Mouse (Mus musculus) CH12.LX (cell line): ENCODE measurements around the gene Farp1. TPM values are rescaled to one million over a fixed set of nuclear protein-coding genes. Genes with fewer than 3 reads are reported as not detected.

Experiments used
- DNase-seq: peaks from one replicate; pipeline ENCODE4 v3.0.0-alpha.2; 2013; ENCODE audit errors: extremely low read depth
- H3K27ac ChIP-seq: 2 replicates; pipeline ENCODE4 v1.5.1; 2012; ENCODE audit warnings: low read depth, mild to moderate bottlenecking, control low read depth, moderate library complexity; ENCODE audit not compliant: insufficient read depth
- H3K27me3 ChIP-seq: replicated peaks from 2 replicates; pipeline ENCODE3; 2012; ENCODE audit warnings: inconsistent platforms
- H3K36me3 ChIP-seq, 2 experiments: replicated peaks in 1 of 2; 2 replicates each; pipeline versions ENCODE3 to v1.6.1; 2012; ENCODE audit warnings: inconsistent platforms in 1 of 2, low read length in 1 of 2, mild to moderate bottlenecking in 1 of 2, mixed read lengths in 1 of 2, moderate library complexity in 1 of 2; ENCODE audit not compliant: control insufficient read depth in 1 of 2, insufficient read depth in 1 of 2
- H3K4me1 ChIP-seq, 2 experiments: 2 replicates each; pipeline ENCODE4 v1.6.1; 2012; ENCODE audit warnings: inconsistent platforms in 1 of 2, moderate library complexity in 1 of 2; ENCODE audit not compliant: insufficient read depth in 2 of 2, control insufficient read depth in 1 of 2
- H3K4me2 ChIP-seq: 2 replicates; pipeline ENCODE4 v1.6.1; 2012; ENCODE audit warnings: low read depth, mild to moderate bottlenecking, control low read depth; ENCODE audit not compliant: poor library complexity, insufficient read depth, severe bottlenecking
- H3K4me3 ChIP-seq, 3 experiments: fragments of 150-350 bp in 1 of 3; sonication (generic) in 1 of 3; replicated peaks in 1 of 3; 2 replicates each; pipeline versions ENCODE3 to v1.5.1; 2011 to 2012; ENCODE audit warnings: low read depth in 2 of 3, low read length in 2 of 3, mild to moderate bottlenecking in 2 of 3, moderate library complexity in 2 of 3, control low read depth in 1 of 3, improper control_type of control experiment in 1 of 3, inconsistent platforms in 1 of 3, mixed read lengths in 1 of 3; ENCODE audit not compliant: poor library complexity in 1 of 3
- H3K79me2 ChIP-seq: replicated peaks from 2 replicates; pipeline ENCODE4 v1.6.1; 2012; ENCODE audit warnings: mild to moderate bottlenecking, moderate library complexity; ENCODE audit not compliant: control insufficient read depth, poor library complexity, insufficient read depth, severe bottlenecking; ENCODE audit errors: extremely low read depth
- H3K9ac ChIP-seq: 2 replicates; pipeline ENCODE4 v1.6.1; 2012; ENCODE audit warnings: low read depth, mild to moderate bottlenecking, control low read depth, moderate library complexity; ENCODE audit not compliant: insufficient read depth
- H3K9me3 ChIP-seq: replicated peaks from 2 replicates; pipeline ENCODE3; 2012; ENCODE audit warnings: low read length, inconsistent platforms, mixed read lengths
- ELF1 ChIP-seq: IDR thresholded peaks from 2 replicates; pipeline ENCODE4 v1.6.1; 2014; ENCODE audit warnings: low read depth, mild to moderate bottlenecking, inconsistent platforms, low read length, improper control_type of control experiment
- ETS1 ChIP-seq: conservative IDR thresholded peaks from 2 replicates; pipeline ENCODE4 v1.6.1; 2012; ENCODE audit warnings: low read depth, mild to moderate bottlenecking, inconsistent platforms, low read length, improper control_type of control experiment, moderate library complexity
- GABPA ChIP-seq: IDR thresholded peaks from 2 replicates; pipeline ENCODE4 v1.6.1; 2012; ENCODE audit warnings: low read depth, low read length, improper control_type of control experiment, inconsistent platforms; ENCODE audit not compliant: insufficient replicate concordance
- HCFC1 ChIP-seq: IDR thresholded peaks from 2 replicates; pipeline ENCODE4 v1.6.1; 2012; ENCODE audit warnings: low read depth, mild to moderate bottlenecking, inconsistent platforms, low read length, improper control_type of control experiment
- IRF4 ChIP-seq: IDR thresholded peaks from 2 replicates; pipeline ENCODE4 v1.6.1; 2014; ENCODE audit warnings: low read depth, mild to moderate bottlenecking, inconsistent platforms, low read length, improper control_type of control experiment
- JUND ChIP-seq: conservative IDR thresholded peaks from 2 replicates; pipeline ENCODE4 v1.6.1; 2011; ENCODE audit warnings: low read depth, low read length, improper control_type of control experiment
- MAFK ChIP-seq: IDR thresholded peaks from 2 replicates; pipeline ENCODE4 v1.6.1; 2011; ENCODE audit warnings: low read length, improper control_type of control experiment; ENCODE audit not compliant: insufficient replicate concordance
- MAX ChIP-seq: IDR thresholded peaks from 2 replicates; pipeline ENCODE4 v1.6.1; 2011; ENCODE audit warnings: low read length, improper control_type of control experiment
- MAZ ChIP-seq: IDR thresholded peaks from 2 replicates; pipeline ENCODE4 v1.6.1; 2012; ENCODE audit warnings: low read depth, mild to moderate bottlenecking, inconsistent platforms, low read length, improper control_type of control experiment, moderate library complexity
- MXI1 ChIP-seq: IDR thresholded peaks from 2 replicates; pipeline ENCODE4 v1.6.1; 2011; ENCODE audit warnings: mild to moderate bottlenecking, low read depth, low read length, improper control_type of control experiment
- NELFE ChIP-seq: IDR thresholded peaks from 2 replicates; pipeline ENCODE4 v1.6.1; 2011; ENCODE audit warnings: low read depth, low read length, improper control_type of control experiment
- NRF1 ChIP-seq: IDR thresholded peaks from 2 replicates; pipeline ENCODE4 v1.6.1; 2014; ENCODE audit warnings: low read depth, mild to moderate bottlenecking, inconsistent platforms, low read length, improper control_type of control experiment, moderate library complexity
- POLR2A ChIP-seq: IDR thresholded peaks from 2 replicates; pipeline ENCODE4 v1.6.1; 2011; ENCODE audit warnings: low read depth, mild to moderate bottlenecking, improper control_type of control experiment, low read length
- RAD21 ChIP-seq: IDR thresholded peaks from 2 replicates; pipeline ENCODE4 v1.6.1; 2011; ENCODE audit warnings: low read depth, mild to moderate bottlenecking, low read length, improper control_type of control experiment, moderate library complexity
- RCOR1 ChIP-seq: conservative IDR thresholded peaks from 2 replicates; pipeline ENCODE4 v1.6.1; 2012; ENCODE audit warnings: low read depth, mild to moderate bottlenecking, inconsistent platforms, low read length, improper control_type of control experiment
- SIN3A ChIP-seq: IDR thresholded peaks from 2 replicates; pipeline ENCODE4 v1.6.1; 2012; ENCODE audit warnings: low read length, improper control_type of control experiment, inconsistent platforms
- TBP ChIP-seq: conservative IDR thresholded peaks from 2 replicates; pipeline ENCODE4 v1.6.1; 2011; ENCODE audit warnings: low read depth, low read length, improper control_type of control experiment
- UBTF ChIP-seq: IDR thresholded peaks from 2 replicates; pipeline ENCODE4 v1.6.1; 2012; ENCODE audit warnings: low read depth, mild to moderate bottlenecking, inconsistent platforms, low read length, improper control_type of control experiment, moderate library complexity
- USF2 ChIP-seq: conservative IDR thresholded peaks from 2 replicates; pipeline ENCODE4 v1.6.1; 2011; ENCODE audit warnings: low read depth, low read length, improper control_type of control experiment
- ZC3H11A ChIP-seq: IDR thresholded peaks from 2 replicates; pipeline ENCODE4 v1.6.1; 2012; ENCODE audit warnings: low read depth, mild to moderate bottlenecking, inconsistent platforms, low read length, improper control_type of control experiment
- ZKSCAN1 ChIP-seq: IDR thresholded peaks from 2 replicates; pipeline ENCODE4 v1.6.1; 2012; ENCODE audit warnings: low read depth, inconsistent platforms, low read length, improper control_type of control experiment, borderline replicate concordance
- ZNF384 ChIP-seq: IDR thresholded peaks from 2 replicates; pipeline ENCODE4 v1.6.1; 2012; ENCODE audit warnings: low read depth, low read length, improper control_type of control experiment, inconsistent platforms
- dilution Hi-C: fragments of 300-500 bp; cut with MboI; formaldehyde crosslinking; loops from 2 replicates; pipeline ENCODE4 v1.14.3; 2020; ENCODE audit warnings: low sequenced_read_pairs; ENCODE audit not compliant: extremely low pct_unique_long_range_greater_than_20kb, extremely low pct_ligation_motif_present
- in situ Hi-C: fragments of 300-500 bp; cut with MboI; formaldehyde crosslinking; loops from 3 replicates; pipeline ENCODE4 v1.14.3; 2019; ENCODE audit warnings: low sequenced_read_pairs, low pct_ligation_motif_present, low pct_unique_long_range_greater_than_20kb, mixed read lengths
- polyA plus RNA-seq: library from polyadenylated mRNA; unstranded; fragments of >175 nt; gene quantifications from 2 replicates; pipeline ENCODE4 v1.2.1, GENCODE M21; 2012; ENCODE audit warnings: low read depth; ENCODE audit not compliant: insufficient read length
- total RNA-seq, 2 experiments: library from RNA; depleted of rRNA; stranded (reverse); fragments of 300-350 nt in 1 of 2; fragments of >200 nt in 1 of 2; gene quantifications; 2 replicates each; pipeline ENCODE4 v1.2.3; 2012 to 2014

Farp1 gene
- total and polyA plus RNA-seq, 3 experiments, result 2.4 to 10.3 (median 2.5) TPM

DNA sequence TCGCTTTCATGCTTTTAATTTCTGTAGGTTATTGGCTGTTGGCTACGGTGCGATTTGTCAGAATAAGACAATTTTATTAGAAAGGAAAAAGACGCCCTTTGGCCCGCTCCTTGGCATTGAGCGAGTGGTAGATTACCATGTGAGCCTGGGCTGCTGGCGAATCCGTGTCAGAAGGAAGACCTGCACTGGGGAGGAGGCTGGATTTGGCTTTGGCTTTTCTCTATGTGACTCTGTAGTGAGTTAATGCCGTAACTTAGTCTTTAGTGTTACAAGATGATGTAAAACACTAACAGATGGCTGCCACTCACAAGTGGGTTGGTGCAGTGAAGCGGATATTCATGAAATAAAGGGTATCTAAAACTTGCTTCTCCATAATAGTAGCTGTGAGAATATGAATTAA lies 116.8 kb downstream of the Farp1 start:
- H3K4me3 ChIP-seq, result no peak overlapping the region
- TF ChIP-seq HCFC1 (no peak), ELF1 (no peak), MAFK (no peak), SIN3A (no peak), MAX (no peak), IRF4 (no peak)
- TF ChIP-seq, all 38 proteins: peak for 0
- H3K36me3 ChIP-seq, result peaks cover 0 to 4% of the 10 kb centered on the region in 2 experiments
- no peak overlapping the region for H3K9ac ChIP-seq
- DNase-seq, result no peak
- dilution Hi-C loops (no loop called here), in situ Hi-C loops (no loop called here)
- H3K79me2 ChIP-seq, result no peaks in the 10 kb centered on the region
- no peak overlapping the region for H3K27ac ChIP-seq
- H3K9me3 ChIP-seq, result peaks cover 6% of the 10 kb centered on the region
- peaks cover 4 to 27% of the 10 kb centered on the region in 2 experiments; a peak in 3 of 4 replicates for H3K4me1 ChIP-seq
- H3K27me3 ChIP-seq, result no peaks in the 10 kb centered on the region
- H3K4me2 ChIP-seq, result no peak overlapping the region

GRCm38 (mm10) chr14:121152771-121153170 lies 117.8 kb downstream of the Farp1 start:
- H3K9me3 ChIP-seq, result peaks cover 6% of the 10 kb centered on the region
- H3K79me2 ChIP-seq, result no peaks in the 10 kb centered on the region
- peaks cover 0 to 4% of the 10 kb centered on the region in 2 experiments for H3K36me3 ChIP-seq
- no peak overlapping the region for H3K9ac ChIP-seq
- H3K4me3 ChIP-seq, result no peak overlapping the region
- TF ChIP-seq RAD21, result no peak
- TF ChIP-seq GABPA, result no peak
- no peak for TF ChIP-seq ZNF384
- TF ChIP-seq IRF4, result no peak
- no peak for TF ChIP-seq MAX
- no peak for TF ChIP-seq MXI1
- dilution Hi-C loops (no loop called here), in situ Hi-C loops (no loop called here)
- no peak for DNase-seq
- H3K27ac ChIP-seq, result no peak overlapping the region
- H3K27me3 ChIP-seq, result no peaks in the 10 kb centered on the region
- no peak overlapping the region for H3K4me2 ChIP-seq
- peaks cover 2 to 17% of the 10 kb centered on the region in 2 experiments; a peak in 2 of 4 replicates for H3K4me1 ChIP-seq

- Histone ChIP-seq H3K36me3 (peaks cover 0 to 4% of the 10 kb centered on the region in 2 experiments), H3K27ac (no peak overlapping the region), H3K79me2 (no peaks in the 10 kb centered on the region), H3K9ac (no peak overlapping the region), H3K4me1 (peaks cover 2 to 14% of the 10 kb centered on the region in 2 experiments; a peak in 2 of 4 replicates), H3K27me3 (no peaks in the 10 kb centered on the region), H3K4me2 (no peak overlapping the region), H3K4me3 (no peak overlapping the region), H3K9me3 (peaks cover 6% of the 10 kb centered on the region)
- DNase-seq, result no peak
- dilution Hi-C loops (no loop called here), in situ Hi-C loops (no loop called here)
- TF ChIP-seq RCOR1 (no peak), JUND (no peak), TBP (no peak), RAD21 (no peak), ETS1 (no peak), NELFE (no peak), NRF1 (no peak), UBTF (no peak), ZC3H11A (no peak), USF2 (no peak), IRF4 (no peak), MXI1 (no peak), POLR2A (no peak), ZKSCAN1 (no peak), MAZ (no peak), MAX (no peak)
Measured at GRCm38 (mm10) chr14:121153260-121153659, 118.3 kb downstream of the Farp1 start.
